Mouse (Mus musculus): ENCODE data around the gene Etv3.
A peak's percentile ranks its signal among the peaks of the same experiment; 100 is the strongest.

GRCm38 (mm10) chr3:87508205-87508901, 16.9 kb upstream of the Etv3 start:
- peak; percentile 98 for TF ChIP-seq CTCF (IDR thresholded peaks at IDR 0.05; ENCODE audit: low read depth)
- TF ChIP-seq EP300 (IDR thresholded peaks at IDR 0.05; ENCODE audit: low read depth), result no peak
